Mouse (Mus musculus) liver, adult 2 months (tissue): Measurements from ENCODE around the gene Cntnap1.

Source experiments
- CTCF ChIP-seq: fragments of 200-500 bp; IDR thresholded peaks from 2 replicates; pipeline ENCODE4 v1.5.1; 2011; ENCODE audit warnings: low read depth, low read length, control low read depth
- POLR2A ChIP-seq: fragments of 200-500 bp; IDR thresholded peaks from 2 replicates; pipeline ENCODE4 v1.6.1; 2011; ENCODE audit warnings: low read length, control low read depth; ENCODE audit not compliant: insufficient read depth; ENCODE audit errors: extremely low read depth

GRCm38 (mm10) chr11:101176933-101177773 is 6.8 kb downstream of the Cntnap1 start:
- TF ChIP-seq POLR2A (no peak), CTCF (peak; percentile 61)
